Mouse (Mus musculus) activated CD4-positive, CD25-positive, alpha-beta regulatory T cell, adult 9 weeks (primary cell): ENCODE results near the gene Rnf149. TPM values are rescaled to one million over a fixed set of nuclear protein-coding genes. Genes with fewer than 3 reads are reported as not detected.

Experiments
- polyA plus RNA-seq: library from polyadenylated mRNA; unstranded; fragments of 100-300 nt; shearing (Covaris generic); gene quantifications from one replicate; pipeline ENCODE4 v1.2.1, GENCODE M21; 2017

Gene Rnf149
- 6.4 TPM for polyA plus RNA-seq

DNA sequence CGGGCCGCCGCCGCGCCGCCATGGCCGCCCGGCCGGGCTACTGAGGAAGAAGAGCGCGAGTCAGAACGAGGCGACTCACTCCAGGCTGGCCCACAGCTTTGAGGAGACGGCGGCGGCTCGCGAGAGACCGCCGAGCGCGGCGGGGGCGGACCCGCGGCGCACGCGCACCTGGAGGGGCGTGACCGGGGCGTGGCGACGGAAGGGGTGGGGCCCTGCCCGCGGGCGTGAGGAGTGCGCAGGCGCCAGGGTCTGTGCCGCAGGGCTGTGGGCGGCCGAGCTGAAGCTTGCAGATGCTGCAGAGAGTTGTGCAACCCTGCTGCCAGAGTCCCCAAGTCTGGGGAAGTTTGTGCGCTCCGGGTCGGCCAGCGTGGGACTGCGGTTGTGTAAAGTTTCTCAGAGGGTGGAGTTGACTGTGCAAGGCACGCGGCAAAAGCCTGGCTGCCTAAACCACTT, at the start of gene Rnf149:
Gene Rnf149 (minus strand): TSS at position 153 of the 453 bp plus-strand sequence.

DNA sequence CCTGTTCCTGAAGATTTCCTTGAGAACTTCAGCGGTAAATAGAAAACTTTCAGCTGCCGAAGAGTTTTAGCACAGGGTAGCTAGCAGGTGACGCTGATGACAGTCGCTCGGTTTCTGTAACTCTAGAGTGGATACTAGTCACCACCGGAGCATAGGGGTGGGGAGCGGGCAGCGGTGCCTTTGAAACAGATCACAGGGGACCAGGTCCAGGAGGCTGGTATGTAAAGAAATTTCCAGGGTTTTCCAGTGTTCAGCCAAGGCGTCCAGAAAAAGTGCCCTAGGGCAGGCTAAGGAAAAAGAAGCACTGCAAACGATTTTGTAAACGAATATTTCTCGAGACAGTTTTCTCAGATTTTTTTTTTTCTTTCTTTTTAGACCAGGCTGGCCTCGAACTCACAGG, 42.4 kb downstream of the Rnf149 start, which contains the start of gene Cnot11:
Gene Cnot11 (plus strand): TSS at position 162 of the 400 bp plus-strand sequence.

Other genes starting within 250 kb of the Rnf149 start
- 355 TPM for gene Rpl31, start 209.6 kb downstream of the Rnf149 start, polyA plus RNA-seq
- 1.7 TPM for gene Tbc1d8, start 98.7 kb downstream of the Rnf149 start, polyA plus RNA-seq
- gene Cnot11, start 42.4 kb downstream of the Rnf149 start, polyA plus RNA-seq, result 8.8 TPM
- not detected for gene Creg2, start 74.1 kb upstream of the Rnf149 start, polyA plus RNA-seq
- gene Rfx8, start 143.6 kb upstream of the Rnf149 start, polyA plus RNA-seq, result not detected
- gene Gm3646, start 227.9 kb upstream of the Rnf149 start, polyA plus RNA-seq, result not detected